Mouse (Mus musculus) G1E (cell line): ENCODE data around the gene Actr1b.

Experiments
- CTCF ChIP-seq: IDR thresholded peaks from 2 replicates; pipeline ENCODE4 v1.5.1; 2012; ENCODE audit warnings: low read depth, low read length, inconsistent platforms, mixed read lengths
- GATA1 ChIP-seq: IDR thresholded peaks from 2 replicates; pipeline ENCODE4 v1.6.1; 2012; ENCODE audit warnings: borderline replicate concordance, low read length, inconsistent platforms, mixed read lengths

GRCm38 (mm10) chr1:36744268-36744944 lies 30.2 kb upstream of the Actr1b start:
- peak; percentile 93 for TF ChIP-seq CTCF
- no peak for TF ChIP-seq GATA1
